Mouse (Mus musculus) Muller cell, postnatal 12 days (primary cell): Measurements from ENCODE around the gene Ogfr.
A peak's percentile ranks its signal among the peaks of the same experiment; 100 is the strongest.

Experiments
- DNase-seq: peaks from one replicate; pipeline ENCODE4 v3.0.0-alpha.2; 2015; ENCODE audit errors: inconsistent ontology term

Ogfr gene

DNA sequence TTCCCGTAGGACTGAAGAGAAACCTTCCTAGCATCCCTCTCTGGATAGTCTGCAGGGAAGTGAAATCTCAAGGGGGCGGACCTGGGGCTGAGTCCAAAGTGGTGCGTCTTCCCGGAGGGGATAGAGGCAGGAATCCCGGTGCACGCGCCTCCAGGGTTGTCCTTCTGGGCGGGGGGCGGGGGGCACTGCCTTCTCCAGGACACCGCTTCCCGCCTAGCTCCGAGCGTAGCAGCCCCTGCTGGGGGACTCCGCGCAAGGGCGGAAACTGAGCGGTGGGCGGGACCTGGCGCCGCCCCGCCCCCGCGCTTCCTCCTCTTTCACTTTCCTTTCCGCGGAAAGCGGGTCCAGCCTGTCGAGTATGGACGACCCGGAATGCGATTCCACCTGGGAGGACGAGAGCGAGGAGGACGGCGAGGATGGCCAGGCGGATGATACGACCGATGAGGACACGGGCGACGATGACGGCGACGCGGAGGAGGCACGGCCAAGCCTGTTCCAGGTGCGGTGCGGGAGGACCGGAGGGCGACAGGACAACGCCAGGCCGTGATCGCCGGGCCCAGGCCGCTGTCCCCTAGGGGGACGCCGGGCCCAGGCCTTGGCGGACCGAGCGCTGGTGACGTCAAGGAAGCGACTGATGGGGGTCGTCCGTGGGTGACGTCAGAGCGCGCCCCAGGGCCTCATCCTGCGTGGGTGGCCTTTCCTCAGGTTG, at the start of gene Ogfr:
TSS of gene Ogfr (plus strand) at position 123 of the 709 bp plus-strand sequence.
- DNase-seq: peak; percentile 92

DNA sequence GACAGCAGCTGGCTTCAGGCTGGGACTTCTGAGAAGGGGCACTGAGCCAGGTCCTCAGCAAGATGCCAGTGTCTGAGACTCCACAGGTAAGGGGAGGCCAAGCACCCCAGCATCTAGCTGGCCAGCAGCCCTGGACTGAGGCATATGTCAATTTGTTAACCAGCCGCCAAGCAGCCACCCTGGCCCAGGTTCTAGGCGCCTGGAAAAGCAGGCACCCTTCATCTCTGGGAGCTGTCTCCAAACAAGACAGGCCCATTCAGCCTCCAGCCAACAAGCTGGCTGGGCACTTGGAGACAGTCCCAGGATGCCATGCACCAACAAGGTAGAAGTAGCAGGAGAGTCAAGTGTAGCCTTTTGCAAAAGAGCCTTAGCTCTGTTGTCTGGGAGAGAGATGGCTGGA, 45.4 kb upstream of the Ogfr start:
- DNase-seq: no peak

DNA sequence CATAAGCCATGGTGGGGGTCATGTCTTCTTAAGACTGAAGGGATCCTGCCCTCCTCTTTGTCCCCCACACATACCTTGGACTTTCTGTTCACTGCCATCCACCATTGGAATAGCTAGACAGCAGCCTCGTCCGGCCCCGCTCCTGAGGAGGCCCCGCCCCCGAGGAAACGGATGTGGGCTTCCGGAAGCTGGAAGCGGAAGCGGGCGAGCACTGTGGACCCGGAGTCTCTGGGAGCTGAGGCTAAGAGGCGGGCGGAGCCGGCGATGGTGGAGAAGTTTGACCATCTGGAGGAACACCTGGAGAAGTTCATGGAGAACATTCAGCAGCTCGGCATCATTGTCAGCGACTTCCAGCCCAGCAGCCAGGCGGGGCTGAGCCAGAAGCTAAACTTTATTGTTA, 44.0 kb upstream of the Ogfr start:
- no peak for DNase-seq

DNA sequence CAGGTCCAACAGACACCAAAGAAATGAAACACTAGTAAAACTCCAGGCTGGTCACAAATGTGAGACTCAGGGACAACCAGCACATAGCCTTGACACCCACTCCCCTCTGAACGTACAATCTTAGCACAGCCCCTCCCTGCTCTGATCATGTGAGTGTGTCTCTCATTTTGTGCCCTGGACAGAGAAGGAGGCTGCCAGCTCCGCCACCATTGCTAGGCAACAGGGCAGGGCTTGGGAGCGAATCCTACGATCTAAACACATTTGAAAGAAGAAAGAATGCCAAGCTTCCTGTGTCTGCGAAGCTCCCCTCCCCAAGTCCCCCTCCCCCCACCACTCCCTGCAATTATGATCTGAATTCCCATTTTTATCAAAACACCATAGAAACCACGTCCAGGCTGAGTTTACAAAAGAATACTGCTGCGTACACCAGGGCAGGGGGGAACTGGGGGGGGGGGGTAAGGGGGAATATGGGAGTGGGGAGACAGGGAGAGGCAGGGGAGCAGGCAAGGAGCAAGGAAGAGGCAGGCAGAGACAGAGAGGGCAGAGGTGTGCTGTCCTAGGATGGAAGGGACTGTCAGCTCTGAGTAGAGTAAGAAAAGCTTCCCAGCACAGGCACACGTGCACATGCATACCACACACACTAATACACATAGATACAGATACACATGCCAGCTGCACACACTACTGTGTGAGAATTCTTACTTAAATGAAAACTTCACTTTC, 41.5 kb upstream of the Ogfr start:
- DNase-seq: peak; percentile 23

DNA sequence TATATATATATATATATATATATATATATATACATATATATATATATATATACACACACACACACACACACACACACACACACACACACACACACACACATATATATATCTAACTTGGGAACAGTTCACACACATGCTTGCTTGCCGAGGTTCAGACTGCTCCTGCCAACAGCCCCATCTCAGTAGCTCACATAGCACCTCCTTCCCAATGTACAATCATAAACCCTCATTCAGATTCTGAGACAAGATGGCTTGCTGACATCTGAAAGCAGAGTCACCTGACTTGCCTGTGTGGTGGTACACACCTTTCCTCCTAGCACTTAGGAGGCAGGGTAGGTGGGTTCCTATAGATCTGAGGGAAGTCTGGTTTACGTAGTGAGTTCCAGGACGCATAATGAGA, 36.7 kb upstream of the Ogfr start:
- DNase-seq: no peak

DNA sequence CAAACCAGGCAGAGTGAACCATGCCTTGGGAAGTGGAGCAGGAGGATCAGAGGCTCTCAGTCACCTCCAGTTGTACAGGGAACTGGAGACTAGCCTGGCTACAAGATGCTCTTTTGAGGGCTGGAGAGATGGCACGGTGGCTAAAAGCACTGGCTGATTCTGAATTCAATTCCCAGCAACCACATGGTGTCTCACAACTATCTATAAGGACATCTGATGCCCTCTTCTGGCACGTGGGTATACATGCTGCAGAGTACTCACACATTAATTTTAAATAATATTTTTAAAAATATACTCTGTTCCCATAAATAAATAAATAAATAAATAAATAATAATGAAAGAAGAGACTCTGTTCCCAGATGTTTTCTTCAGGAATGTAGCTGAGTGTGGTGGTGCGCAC, 33.8 kb upstream of the Ogfr start:
- no peak for DNase-seq

DNA sequence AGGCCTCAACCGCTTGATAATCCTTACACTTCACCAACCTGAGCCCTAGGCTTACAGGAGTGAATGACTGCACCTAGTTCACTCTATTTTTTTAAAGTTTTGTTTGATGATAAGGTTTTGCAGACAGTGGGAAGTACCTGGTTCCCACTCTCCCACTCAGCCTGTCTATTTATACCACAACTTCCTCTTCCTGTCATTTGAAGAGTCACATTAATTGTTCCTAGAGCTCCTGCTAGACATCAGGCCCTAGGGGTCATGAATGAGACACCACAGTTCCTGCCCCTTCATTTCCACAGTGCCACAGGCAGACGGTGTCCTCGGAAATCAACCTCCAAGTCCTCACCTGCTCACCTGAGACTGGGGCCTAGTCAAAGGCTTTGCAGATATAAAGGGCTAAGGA, 32.6 kb upstream of the Ogfr start:
- no peak for DNase-seq

DNA sequence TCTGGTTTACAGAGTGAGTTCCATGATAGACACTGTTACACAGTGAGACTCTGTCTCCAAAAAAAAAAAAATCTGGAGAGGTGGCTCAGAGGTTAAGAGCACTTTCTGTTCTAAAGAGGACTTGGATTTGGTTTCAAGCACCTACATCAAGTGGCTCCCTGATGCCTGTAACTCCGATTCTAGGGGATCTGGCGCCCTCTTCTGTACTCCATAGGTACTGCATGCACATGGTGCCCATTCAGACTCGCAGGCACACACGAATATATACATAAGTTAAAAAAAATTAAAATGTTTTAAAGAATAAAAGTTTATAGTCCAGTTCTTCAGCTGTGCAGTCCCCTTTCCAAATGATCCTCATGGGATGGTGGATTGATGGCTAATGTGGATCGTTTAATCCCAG, 28.8 kb upstream of the Ogfr start:
- DNase-seq: no peak

DNA sequence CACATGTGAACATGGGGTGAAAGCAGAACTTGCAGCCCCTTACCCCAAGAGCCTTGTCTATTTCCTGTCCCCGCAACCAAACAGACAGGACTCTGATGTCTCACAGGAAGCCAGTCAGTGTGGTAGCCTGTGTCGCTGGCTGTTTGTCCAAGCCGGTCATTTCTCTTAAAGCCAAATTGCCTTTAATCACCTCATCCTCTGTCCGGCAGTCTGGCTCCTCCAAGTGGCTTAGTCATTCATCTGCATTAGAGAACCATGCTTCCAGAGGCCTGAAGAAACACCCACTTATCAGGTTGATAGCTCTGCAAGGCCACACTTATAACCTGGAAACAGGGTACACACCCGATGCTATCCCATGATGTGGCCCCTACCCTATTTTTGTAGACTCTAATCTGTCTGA, 26.9 kb upstream of the Ogfr start:
- DNase-seq: no peak

DNA sequence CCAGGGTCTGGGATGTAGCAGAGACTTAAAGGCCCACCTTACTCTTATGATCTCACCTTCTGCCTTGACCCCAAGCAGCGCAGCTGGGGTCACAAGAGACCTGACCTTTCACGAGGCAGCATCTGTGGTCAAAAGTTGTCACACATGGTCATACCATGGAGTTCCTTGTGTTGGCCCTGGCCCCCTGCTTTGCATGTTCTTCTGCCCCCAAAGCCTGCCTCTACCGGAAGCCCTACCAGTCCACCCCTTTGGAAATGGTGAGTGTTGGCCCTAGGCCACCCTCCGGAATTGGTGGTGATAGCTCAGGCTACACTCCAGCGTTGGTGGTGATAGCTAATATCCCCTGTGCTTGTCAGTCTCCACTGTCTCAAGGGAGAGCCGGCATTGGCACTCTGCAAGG, 25.7 kb upstream of the Ogfr start:
- no peak for DNase-seq

DNA sequence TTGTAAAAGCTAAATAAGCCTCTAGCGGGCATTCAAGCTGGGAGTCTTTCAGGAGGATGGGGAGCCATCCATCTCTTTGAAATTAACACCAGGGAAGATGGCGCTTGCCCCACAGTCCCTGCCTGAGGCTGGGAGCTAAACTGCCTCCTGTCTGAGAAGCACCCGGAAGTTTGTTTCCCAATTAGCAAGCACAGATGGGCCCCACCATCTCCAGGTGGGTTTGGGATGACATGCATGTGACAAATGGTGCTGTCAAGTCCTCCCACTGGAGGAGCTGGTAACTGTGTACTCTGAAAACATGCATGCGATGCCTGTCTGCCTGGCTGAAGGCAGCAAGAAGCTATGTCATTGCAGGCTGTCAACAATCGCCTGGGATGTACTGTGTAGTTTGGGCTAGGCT, 25.2 kb upstream of the Ogfr start:
- no peak for DNase-seq

DNA sequence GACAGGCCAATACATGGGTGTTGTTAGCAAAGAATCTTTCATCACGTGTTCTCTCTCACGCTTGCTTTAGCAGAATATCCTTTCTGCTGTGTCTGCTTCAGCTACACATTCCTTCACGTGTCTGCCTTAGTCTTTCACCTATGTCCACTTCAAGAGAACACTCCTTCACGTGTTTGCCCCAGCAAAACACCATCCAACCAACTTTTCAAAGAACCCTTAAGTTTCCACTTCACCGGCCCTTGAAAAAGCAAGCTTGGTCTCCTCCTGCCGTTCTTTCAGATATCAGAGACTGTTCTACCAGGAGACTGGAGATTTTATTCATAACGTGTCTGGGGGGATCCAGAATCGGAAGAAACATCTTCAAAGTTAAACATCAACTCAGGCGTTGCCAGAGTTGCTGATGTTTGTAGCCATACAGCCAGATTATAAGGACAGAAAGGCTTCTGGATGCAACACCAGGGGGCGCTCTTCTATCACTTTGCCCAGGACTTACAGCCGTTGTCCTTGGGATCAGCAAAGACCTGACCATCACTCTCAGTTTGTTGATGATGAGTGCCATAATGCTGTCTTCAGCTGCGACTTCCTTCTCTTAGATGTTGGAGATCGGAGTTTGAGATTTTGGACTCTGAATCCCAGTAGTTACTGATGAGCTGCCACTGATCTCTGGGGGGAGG, 22.7 kb upstream of the Ogfr start:
- DNase-seq: peak; percentile 36

DNA sequence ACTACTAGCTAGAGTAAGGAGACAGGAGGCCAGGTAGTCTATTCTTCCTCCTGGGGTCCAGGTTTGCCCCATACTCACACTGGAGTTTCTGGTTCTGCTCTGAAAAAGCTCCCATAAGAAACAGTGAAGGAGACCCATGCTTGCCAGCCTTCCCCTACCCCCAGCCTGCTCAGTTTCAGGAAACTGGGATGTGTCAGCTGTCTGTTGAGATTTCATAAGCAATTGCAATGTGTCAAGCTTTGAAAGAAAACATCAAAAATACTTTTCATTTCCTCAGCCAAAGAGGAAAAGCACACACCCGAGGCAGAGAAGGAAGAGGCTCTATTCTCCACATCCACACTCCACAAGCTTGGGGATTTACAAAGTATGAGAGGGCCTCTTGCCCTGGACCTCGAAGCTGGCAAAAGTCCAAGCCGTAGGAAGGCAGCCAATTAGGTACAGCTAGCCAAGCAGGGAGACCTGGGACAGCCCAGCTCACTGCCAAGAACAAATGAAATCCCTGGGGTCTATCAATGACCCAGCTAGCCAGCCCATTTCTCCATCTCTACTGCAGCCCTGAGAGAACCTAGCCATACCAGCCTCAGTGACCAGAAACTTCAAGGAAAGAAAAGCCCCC, 19.9 kb upstream of the Ogfr start:
- peak; percentile 44 for DNase-seq

DNA sequence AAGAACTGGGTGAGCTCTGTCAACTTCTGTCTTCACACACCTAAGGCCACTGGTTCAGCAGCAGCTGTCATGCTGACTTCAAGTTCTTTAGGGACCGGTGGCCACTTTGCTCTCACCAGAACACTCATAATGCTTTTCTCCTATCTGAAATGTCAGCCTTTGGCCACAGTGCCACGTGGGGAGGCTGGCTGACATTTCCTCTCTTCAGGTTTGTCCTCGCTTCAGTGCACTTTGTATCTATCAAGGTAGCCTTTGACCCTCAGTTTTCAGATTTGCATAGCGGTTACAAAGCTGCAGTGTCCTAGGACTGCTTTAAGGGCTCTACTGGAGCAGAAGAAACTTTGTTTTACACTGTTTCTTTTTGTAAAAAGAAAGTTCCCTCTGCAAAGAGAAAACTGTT, 12.6 kb upstream of the Ogfr start:
- DNase-seq: no peak

DNA sequence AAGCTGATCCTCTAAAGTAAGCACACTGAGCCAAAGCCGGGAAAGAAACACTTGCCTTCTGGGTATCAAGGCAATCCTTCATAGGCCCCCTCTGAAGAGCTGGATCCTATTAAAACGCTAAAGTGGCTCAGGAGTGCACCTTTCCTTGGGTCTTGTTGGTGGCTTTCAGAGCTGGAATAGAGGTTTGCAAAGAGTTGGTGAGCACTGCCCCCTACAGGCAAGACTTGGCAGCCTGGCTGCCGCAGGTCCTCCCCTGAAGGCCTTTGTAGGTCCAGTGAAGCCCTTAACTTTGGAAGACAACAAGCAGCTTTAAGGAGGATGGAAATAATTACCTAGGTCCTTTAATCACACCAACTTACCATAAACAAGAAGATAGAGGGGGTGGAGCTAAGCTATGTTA, 10.4 kb upstream of the Ogfr start:
- DNase-seq: peak; percentile 66

DNA sequence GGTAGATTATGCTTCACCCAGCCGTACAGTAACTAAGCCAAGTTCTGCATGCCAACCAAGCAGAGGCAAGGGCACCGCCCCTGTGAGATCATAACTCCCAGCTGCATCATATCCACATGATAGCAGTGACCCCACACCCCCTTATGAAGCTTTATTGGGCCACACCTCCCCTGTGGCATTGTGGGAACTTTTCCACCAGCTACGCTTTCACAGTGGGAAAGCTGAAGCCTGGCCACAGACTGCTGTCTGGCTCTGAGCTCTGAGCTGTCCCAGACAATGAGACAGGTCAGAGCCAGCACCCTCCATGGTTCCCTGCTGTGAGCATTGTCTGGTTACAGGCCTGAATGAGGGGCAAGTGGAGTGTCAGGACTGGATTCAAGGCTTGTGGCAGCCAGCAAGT, 8.0 kb upstream of the Ogfr start, which contains the start of gene Mrgbp:
TSS of gene Mrgbp (plus strand) at position 303 of the 400 bp plus-strand sequence.
- peak; percentile 75 for DNase-seq

DNA sequence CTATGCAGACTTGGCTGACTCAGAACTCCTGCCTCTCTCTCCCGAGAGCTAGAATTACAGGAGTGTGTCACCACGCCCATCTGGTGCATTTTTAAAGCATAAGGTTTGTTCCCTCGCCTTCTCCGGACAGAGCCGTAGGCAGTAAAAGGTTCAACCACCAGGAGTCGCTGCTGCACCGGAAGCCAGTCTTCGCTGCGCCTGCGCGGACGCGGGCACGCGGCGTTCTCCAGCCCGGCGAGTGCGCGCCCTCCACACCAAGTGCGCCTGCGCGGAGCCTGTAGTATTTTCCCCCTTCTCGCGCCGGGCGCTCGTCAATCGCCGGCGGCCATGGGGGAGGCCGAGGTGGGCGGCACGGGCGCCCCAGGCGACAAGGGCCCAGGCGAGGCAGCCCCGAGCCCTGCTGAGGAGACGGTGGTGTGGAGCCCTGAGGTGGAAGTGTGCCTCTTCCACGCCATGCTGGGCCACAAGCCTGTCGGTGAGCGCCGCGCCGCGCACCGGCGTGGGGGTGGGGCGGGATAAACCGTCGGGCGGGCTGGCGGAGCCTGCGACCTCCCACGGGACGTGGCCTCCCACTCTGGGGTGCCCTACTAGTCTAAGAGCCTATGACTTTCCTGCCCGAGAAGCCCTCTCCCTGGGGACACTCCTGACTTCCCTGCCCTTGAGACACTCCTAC, 6.4 kb upstream of the Ogfr start:
- DNase-seq: peak; percentile 93

DNA sequence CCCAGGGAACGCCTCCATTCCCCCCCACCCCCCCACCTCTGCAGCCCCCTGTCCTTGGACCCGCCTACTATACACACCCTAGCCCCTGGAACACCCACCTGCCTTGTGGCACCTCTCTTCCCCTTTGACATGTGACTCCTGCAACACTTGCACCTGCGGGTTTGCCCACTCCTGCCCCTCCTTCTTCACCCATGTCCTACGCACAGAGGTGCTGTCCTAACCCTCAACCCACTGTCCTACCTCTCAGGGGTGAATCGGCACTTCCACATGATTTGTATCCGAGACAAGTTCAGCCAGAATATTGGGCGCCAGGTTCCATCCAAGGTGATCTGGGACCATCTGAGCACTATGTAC, 5.9 kb upstream of the Ogfr start:
- no peak for DNase-seq

DNA sequence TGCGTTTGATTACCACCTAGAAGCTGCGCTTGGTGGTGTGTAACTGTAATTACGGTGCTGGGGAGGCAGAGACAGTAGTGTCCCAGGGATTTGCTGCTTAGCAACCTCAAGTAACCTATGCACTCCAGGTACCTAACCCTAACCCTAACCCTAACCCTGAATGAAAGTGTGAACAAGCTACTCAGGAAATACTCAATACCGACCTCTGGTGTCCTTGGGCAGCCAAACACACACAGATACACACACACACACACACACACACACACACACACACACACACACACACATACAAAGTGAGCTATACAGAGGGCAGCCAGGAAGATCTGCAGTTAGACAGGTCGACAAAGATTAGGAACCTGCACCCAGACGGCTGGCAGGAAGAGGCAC, 316 bp upstream of the Ogfr start:
- DNase-seq: no peak

DNA sequence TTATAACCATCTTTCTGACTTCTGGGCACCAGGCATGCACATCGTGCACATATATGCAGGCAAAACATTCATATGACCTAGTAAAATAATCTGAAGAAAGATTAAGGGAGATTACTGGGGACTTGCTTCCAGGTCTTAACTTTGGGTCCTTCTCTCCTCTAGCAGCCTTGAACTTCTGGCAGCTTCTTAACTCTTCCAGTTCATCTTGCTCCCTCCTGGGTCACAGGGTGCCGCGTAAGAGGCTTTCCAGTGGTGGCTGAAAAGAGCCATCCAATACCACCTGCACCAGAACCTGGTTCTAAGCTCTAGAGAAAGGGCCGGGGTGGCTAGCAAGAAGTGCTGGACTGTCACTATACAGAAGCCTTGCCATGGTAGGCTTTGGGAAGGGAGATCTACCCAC, 8.4 kb downstream of the Ogfr start, which contains the start of gene Col9a3:
TSS of gene Col9a3 (plus strand) at position 301 of the 400 bp plus-strand sequence.
- no peak for DNase-seq

DNA sequence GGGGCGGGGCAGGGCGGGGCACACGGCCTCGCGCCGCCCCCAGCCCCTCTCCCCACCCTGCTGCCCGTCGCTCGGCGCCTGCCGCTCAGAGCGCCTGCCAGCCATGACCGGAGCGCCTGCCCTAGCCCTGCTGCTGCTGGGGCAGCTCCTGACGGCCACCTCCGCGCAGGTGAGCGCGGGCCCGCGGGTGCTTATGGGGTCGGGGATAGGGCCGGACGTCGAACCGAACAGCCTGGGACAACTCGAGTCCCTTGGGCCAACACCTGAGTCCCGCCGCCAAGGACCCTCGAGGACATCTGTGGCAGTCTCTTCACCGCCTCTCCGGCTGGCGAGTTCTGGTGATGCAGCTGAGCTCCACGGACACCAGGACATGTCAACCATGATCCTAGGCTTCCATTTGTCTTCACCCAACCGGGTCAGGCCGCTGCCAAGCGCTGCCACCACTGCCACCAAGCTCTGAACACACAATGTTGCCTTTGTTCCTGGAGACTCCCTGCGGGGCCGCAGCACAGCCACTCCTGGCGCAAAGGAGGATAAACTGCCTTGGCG, 9.2 kb downstream of the Ogfr start:
- DNase-seq: peak; percentile 79

DNA sequence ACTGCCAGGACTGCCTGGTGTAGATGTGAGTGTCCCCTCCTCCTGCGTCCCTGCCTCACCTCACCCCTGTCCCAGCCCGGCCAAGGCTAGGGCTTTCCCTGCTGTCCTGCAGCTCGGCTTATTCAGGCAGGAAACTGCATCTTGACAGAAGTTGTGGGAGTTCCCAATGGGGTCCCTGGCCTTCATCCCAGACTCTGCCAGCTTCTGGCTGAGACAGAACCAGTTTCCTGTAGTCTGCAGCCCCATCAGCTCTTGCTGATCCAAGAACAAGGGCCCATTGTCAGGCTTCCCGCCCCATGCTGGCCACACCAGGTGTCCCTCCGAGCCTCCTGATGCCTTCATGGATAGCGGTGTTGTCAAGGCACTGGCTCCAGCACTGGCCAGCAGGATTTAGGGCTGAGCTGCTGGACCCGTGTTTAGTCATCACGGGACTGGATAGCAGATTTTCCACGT, 11.6 kb downstream of the Ogfr start:
- DNase-seq: peak; percentile 95
